Mouse (Mus musculus): ENCODE measurements around the gene Npepps. TPM values are rescaled to one million over a fixed set of nuclear protein-coding genes. Genes with fewer than 3 reads are reported as not detected.

The Npepps gene
- polyA plus RNA-seq, 1 experiment from 2014 or later, result 18.6 TPM

DNA sequence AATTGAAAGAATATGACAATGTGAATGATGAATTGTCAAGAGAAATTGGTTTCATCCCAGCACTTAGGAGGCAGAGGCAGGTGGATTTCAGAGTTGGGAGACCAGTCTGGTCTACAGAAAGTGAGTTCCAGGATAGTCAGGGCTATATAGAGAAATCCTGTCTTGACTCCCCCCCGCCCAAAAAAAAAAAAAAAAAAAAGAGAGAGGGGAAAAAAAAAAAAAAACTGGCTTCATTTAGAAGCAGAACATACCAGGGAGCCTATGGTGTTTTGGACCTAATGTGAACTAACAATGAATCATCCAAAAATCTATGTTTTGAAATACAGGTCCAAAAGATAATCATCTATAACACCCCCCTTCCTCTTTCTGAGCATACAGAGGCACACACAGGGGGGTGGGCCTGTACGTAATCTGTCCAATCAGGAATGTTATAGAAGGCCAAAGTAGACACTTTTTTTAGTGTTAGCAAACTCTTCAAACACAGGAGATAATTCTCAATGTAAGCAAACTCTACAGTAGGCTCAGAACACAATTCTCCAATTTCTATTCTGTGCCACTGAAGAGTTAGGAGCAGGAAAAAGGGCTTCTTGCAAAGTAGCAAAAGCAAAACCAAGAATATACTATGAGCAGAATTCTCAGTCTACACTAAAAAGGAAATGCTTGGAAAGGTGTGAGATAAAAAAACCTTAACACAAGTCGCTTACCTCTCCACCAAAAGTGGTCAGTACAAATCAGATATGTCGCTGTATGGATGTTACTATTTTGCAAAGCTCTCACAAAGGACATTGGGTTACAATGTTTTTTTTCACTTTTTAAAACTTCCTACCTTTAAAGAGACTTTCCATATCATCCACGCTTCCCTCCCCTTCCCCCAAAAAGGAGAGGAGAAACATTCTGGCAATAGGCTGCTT, 94.5 kb downstream of the Npepps start:
- peaks cover 53% of the 10 kb centered on the region for H3K36me3 ChIP-seq (replicated peaks)
- H3K4me1 ChIP-seq (replicated peaks), result peaks cover 69% of the 10 kb centered on the region
- H3K27ac ChIP-seq (replicated peaks), result peak overlapping the region; percentile 25
- H3K4me2 ChIP-seq, result peak overlapping the region; percentile 88
- peak overlapping the region; percentile 92 for H3K4me3 ChIP-seq (replicated peaks)
- ATAC-seq (ENCODE audit: insufficient read depth), result no peak
- H3K27me3 ChIP-seq, result no peaks in the 10 kb centered on the region
- no peaks in the 10 kb centered on the region for H3K9me3 ChIP-seq (replicated peaks)
- peak overlapping the region; percentile 69 for H3K9ac ChIP-seq
- WGBS (ENCODE audit: insufficient replicate concordance), result 30% methylated on average over 5 of the region's 5 CpGs

DNA sequence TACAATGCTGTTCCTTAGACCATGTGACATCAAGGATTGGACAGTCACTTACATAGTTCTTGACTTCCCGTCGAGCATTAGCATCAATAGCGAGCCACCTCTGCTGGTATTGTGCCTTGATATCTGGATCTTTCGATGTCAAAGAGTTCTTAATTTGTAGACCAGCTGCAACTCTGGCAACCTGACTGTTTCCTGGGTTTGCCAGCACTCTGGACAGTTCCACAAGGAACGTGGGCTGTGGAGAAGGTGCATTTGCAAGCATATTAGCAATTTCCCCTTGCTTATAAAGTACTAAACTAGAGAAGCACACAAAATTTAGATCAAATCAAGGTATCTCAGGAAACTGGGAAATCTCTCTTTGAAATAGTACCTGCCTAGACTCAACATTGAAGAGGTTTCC, 95.6 kb downstream of the Npepps start:
- Histone ChIP-seq H3K9ac (no peak overlapping the region), H3K27ac (replicated peaks) (no peak overlapping the region), H3K4me1 (replicated peaks) (peaks cover 67% of the 10 kb centered on the region), H3K4me2 (peak overlapping the region; percentile 1; the same call in 1 of the 2 replicates), H3K9me3 (replicated peaks) (no peaks in the 10 kb centered on the region), H3K27me3 (no peaks in the 10 kb centered on the region), H3K36me3 (replicated peaks) (peaks cover 64% of the 10 kb centered on the region), H3K4me3 (replicated peaks) (no peak overlapping the region)
- no peak for ATAC-seq (ENCODE audit: insufficient read depth)
- 72% methylated on average over 5 of the region's 5 CpGs for WGBS (ENCODE audit: insufficient replicate concordance)

DNA sequence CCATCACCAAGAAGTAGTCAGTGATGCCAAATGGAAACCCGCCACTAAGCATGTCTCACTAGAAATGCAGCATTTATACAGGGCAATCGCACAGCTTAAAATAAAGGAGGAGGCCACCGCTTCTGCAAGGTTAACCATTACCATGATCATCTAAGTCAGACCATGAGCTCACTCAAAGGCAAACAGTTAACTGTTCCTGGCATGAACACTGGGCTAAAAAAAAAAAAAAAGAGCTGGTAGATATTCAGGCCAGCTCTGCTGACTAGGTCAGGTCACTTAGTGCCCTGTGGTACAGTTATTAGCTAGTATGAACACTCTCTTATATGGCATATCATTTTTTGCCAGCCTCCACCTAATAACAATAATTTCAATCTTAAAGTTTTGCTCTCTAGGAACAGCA, 98.0 kb downstream of the Npepps start:
- ATAC-seq (ENCODE audit: insufficient read depth), result no peak
- H3K27ac ChIP-seq (replicated peaks), result 0 out of 2 replicates have a peak overlapping the region, but pooled peaks have one; percentile 31
- H3K4me1 ChIP-seq (replicated peaks), result peaks cover 53% of the 10 kb centered on the region
- no peak overlapping the region for H3K4me2 ChIP-seq
- peaks cover 88% of the 10 kb centered on the region for H3K36me3 ChIP-seq (replicated peaks)
- no peaks in the 10 kb centered on the region for H3K27me3 ChIP-seq
- no peak overlapping the region for H3K4me3 ChIP-seq (replicated peaks)
- no peaks in the 10 kb centered on the region for H3K9me3 ChIP-seq (replicated peaks)
- WGBS (ENCODE audit: insufficient replicate concordance), result 76% methylated on average over 3 of the region's 3 CpGs
- H3K9ac ChIP-seq, result no peak overlapping the region

DNA sequence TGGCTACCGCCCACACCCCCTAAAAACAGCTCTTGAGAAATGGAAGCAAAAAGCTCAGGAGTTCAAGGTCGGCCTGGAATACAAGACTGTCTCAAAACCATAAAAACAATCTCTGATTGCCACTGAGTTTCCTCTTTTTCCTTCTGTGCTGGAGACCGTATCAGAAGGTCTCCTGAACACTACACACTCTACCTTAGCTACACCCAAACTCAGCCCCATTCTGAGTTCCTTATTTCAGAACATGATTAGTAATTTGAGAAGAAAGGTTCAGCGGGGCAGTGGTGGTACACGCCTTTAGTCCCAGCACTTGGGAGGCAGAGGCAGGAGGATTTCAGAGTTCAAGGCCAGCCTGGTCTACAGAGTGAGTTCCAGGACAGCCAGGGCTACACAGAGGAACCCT, 99.4 kb downstream of the Npepps start:
- WGBS (ENCODE audit: insufficient replicate concordance), result 69% methylated on average over 5 of the region's 5 CpGs
- no peak overlapping the region for H3K9ac ChIP-seq
- H3K4me3 ChIP-seq (replicated peaks), result no peak overlapping the region
- H3K4me1 ChIP-seq (replicated peaks), result peaks cover 45% of the 10 kb centered on the region
- no peaks in the 10 kb centered on the region for H3K27me3 ChIP-seq
- H3K9me3 ChIP-seq (replicated peaks), result no peaks in the 10 kb centered on the region
- ATAC-seq (ENCODE audit: insufficient read depth), result no peak
- H3K27ac ChIP-seq (replicated peaks), result 0 out of 2 replicates have a peak overlapping the region, but pooled peaks have one; percentile 6
- no peak overlapping the region for H3K4me2 ChIP-seq
- peaks cover 100% of the 10 kb centered on the region for H3K36me3 ChIP-seq (replicated peaks)

DNA sequence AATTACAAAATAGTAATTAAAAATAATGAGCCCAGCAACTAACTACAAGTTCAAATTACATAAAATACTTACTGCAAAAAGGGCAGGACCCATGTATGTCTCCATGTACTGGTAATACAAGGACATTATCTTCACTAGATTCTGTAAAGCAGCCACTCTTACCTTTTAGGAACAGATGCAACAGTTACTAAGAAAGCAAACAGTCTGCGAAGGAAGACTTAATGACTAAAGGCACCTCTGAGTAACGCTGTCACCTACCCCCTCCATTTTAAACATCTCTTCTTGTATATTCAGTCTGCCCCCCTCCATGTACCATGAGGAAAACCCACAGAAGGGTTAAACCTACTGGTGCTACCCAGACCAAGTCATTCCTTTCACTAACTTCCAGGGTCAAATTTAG, 102.2 kb downstream of the Npepps start:
- Histone ChIP-seq H3K27ac (replicated peaks) (no peak overlapping the region), H3K36me3 (replicated peaks) (peaks cover 100% of the 10 kb centered on the region), H3K9ac (no peak overlapping the region), H3K4me2 (no peak overlapping the region), H3K27me3 (no peaks in the 10 kb centered on the region), H3K4me1 (replicated peaks) (peaks cover 19% of the 10 kb centered on the region), H3K9me3 (replicated peaks) (no peaks in the 10 kb centered on the region), H3K4me3 (replicated peaks) (no peak overlapping the region)
- WGBS (ENCODE audit: insufficient replicate concordance), result 88% methylated on average over 2 of the region's 2 CpGs
- no peak for ATAC-seq (ENCODE audit: insufficient read depth)

DNA sequence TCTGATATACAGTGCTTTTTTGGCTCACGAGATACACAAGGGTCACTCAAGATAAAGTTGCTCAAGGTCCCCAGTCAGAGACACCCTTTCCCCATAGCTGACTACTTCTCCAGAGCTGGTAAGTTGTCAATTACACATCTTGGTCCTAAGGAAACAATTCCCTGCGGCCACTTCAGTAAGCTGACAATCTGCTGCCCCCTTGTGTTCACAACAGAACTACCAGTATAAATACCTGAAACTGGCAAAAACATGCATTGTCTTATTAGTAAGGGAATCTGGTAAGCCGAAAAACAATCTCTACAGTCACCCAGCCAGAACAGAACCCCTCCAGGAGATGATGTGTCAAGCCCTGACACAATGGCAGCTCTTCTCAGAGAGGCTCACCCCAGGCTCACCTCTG, 103.6 kb downstream of the Npepps start:
- 56% methylated on average over 3 of the region's 3 CpGs for WGBS (ENCODE audit: insufficient replicate concordance)
- Histone ChIP-seq H3K4me1 (replicated peaks) (peaks cover 11% of the 10 kb centered on the region), H3K4me3 (replicated peaks) (no peak overlapping the region), H3K27me3 (no peaks in the 10 kb centered on the region), H3K9me3 (replicated peaks) (no peaks in the 10 kb centered on the region), H3K27ac (replicated peaks) (no peak overlapping the region), H3K9ac (no peak overlapping the region), H3K4me2 (no peak overlapping the region), H3K36me3 (replicated peaks) (peaks cover 100% of the 10 kb centered on the region)
- ATAC-seq (ENCODE audit: insufficient read depth), result no peak

DNA sequence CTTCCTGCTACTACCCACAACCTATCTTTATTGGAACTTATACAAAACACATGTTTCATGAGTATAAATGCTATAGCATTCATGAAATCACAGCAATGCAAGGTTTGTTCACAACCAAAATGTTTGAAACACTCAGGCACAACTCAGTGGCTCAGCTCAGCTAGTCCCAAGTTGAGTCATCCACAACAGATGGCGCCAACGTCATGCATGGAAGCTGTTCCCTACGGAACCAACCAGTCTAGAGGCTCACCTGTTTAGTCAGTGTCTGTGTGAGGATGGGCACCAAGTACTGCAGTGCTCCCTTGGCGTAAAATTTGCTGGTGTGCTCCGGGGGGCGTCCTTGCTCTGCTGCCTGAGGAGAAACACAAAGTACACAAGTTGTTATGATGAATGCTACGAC, 104.9 kb downstream of the Npepps start:
- Histone ChIP-seq H3K27me3 (no peaks in the 10 kb centered on the region), H3K27ac (replicated peaks) (no peak overlapping the region), H3K36me3 (replicated peaks) (peaks cover 100% of the 10 kb centered on the region), H3K4me3 (replicated peaks) (no peak overlapping the region), H3K9ac (no peak overlapping the region), H3K9me3 (replicated peaks) (no peaks in the 10 kb centered on the region), H3K4me2 (no peak overlapping the region), H3K4me1 (replicated peaks) (peaks cover 3% of the 10 kb centered on the region)
- no peak for ATAC-seq (ENCODE audit: insufficient read depth)
- 92% methylated on average over 7 of the region's 7 CpGs for WGBS (ENCODE audit: insufficient replicate concordance)

DNA sequence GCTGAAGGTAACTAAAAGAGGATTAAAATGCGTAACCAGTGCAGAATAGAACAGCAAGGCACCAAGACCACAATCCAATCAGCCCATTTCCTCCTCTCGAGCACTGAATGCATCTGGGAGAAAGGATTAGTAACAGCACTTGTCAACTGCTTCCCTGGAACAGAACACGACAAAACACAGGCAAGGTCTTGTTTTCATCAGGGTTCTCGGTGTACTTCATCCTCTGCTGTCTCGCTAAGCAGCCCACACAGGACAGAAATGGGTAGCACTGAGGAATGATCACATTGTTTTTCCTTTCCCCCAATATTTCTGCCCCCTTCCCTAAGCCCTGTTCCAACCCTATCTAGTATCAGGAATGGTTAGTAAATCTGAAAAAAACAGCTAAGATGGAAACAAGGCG, 120.1 kb downstream of the Npepps start:
- Histone ChIP-seq H3K27me3 (no peaks in the 10 kb centered on the region), H3K36me3 (replicated peaks) (peaks cover 99% of the 10 kb centered on the region), H3K4me3 (replicated peaks) (no peak overlapping the region), H3K27ac (replicated peaks) (no peak overlapping the region), H3K4me1 (replicated peaks) (no peaks in the 10 kb centered on the region), H3K9me3 (replicated peaks) (no peaks in the 10 kb centered on the region), H3K9ac (no peak overlapping the region), H3K4me2 (no peak overlapping the region)
- 80% methylated on average over 6 of the region's 6 CpGs for WGBS (ENCODE audit: insufficient replicate concordance)
- ATAC-seq (ENCODE audit: insufficient read depth), result no peak

DNA sequence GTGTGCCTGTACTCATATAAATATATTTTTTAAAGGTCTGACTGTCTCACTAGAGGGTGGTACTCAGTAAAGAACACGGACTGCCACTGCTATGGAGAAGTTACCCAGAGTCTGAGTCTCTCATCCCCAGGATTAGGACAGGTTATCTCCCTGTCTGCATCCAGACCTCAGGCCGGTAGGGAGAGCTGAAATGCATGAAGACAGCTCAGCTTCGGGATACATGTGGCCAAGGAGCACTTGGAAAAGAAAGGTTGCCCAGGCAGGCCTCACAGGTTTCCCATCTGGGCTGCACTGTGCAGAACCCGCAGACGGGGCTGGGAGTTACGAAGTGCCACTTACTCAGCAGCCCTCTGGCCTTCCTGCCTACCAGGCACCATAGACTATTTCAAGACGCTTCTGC, 123.4 kb downstream of the Npepps start:
- Histone ChIP-seq H3K4me1 (replicated peaks) (0 out of 2 replicates have a peak, but pooled peaks cover 3% of the 10 kb centered on the region), H3K27ac (replicated peaks) (no peak overlapping the region), H3K9me3 (replicated peaks) (no peaks in the 10 kb centered on the region), H3K27me3 (peaks cover 23% of the 10 kb centered on the region), H3K4me3 (replicated peaks) (no peak overlapping the region), H3K4me2 (no peak overlapping the region), H3K9ac (no peak overlapping the region), H3K36me3 (replicated peaks) (peaks cover 74% of the 10 kb centered on the region)
- ATAC-seq (ENCODE audit: insufficient read depth), result no peak
- 76% methylated on average over 7 of the region's 7 CpGs for WGBS (ENCODE audit: insufficient replicate concordance)
